Mouse (Mus musculus): Measurements from ENCODE around the gene Nt5c.

DNA sequence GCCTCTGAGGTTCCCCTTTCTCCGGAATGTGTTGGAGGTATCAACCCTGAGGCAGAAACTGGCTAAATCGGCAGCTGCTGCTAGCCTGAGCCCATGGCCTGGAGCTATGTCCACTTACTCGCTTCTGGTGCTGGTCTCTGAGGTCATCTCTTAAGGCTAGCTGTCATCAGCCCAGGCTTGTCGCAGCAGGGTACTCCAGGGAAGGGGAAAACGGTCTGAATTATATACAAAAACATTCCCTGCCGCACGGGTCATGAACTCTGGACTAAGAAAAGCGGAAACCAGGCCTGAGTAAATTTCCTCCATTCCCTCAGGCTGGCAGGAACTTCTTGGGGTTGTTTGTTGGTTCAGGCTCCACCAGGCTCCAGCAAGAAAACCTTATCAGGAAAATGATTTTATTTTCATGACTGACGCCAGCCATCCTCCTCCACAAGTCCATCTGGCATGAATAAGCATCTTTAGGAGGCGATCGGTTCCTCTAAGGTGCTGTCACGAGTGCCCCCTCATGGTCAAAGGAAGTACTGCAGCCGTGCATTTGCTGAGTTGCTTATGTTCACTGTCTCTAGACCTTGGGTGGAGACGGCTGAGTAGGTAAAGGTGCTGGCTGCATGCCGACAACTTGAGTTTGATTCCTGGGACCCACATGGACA, 17.9 kb downstream of the Nt5c start:
- peak; percentile 91 to 99 (median 98) for TF ChIP-seq CTCF (IDR thresholded peaks at IDR 0.05 in 2 of 3, conservative IDR thresholded peaks at IDR 0.05 in 1 of 3; ENCODE audit: control insufficient read depth in 1 of 3, insufficient read depth in 1 of 3, low read depth in 2 of 3, low read length in 3 of 3, poor library complexity in 1 of 3, severe bottlenecking in 1 of 3)
- TF ChIP-seq KAT2A (conservative IDR thresholded peaks at IDR 0.05; ENCODE audit: low read depth, low read length) = peak; percentile 42; the same call in 1 of the 2 replicates
- peak; percentile 96 for TF ChIP-seq ETS1 (IDR thresholded peaks at IDR 0.05; ENCODE audit: low read depth, low read length)
- TF ChIP-seq MYC (IDR thresholded peaks at IDR 0.05; ENCODE audit: low read depth, low read length) = peak; percentile 87
- no peak for TF ChIP-seq CHD2 (IDR thresholded peaks at IDR 0.05; ENCODE audit: low read length)
- no peak for TF ChIP-seq MEF2A (IDR thresholded peaks at IDR 0.05; ENCODE audit: extremely low read depth, insufficient replicate concordance, low read depth, low read length, poor library complexity, severe bottlenecking)
- 0 out of 2 replicates have a peak, but pooled peaks have one; percentile 13 for TF ChIP-seq USF1 (IDR thresholded peaks at IDR 0.05; ENCODE audit: low read depth, low read length)
- TF ChIP-seq MAX (IDR thresholded peaks at IDR 0.05; ENCODE audit: low read length) = peak; percentile 74
- TF ChIP-seq CHD1 (IDR thresholded peaks at IDR 0.05; ENCODE audit: low read depth, low read length) = no peak
- TF ChIP-seq ZMIZ1 (IDR thresholded peaks at IDR 0.05; ENCODE audit: low read depth, low read length) = no peak
- peak in 1 of 2 experiments; percentile 65; a peak in 2 of 4 replicates for TF ChIP-seq POLR2A (IDR thresholded peaks at IDR 0.05; ENCODE audit: control insufficient read depth in 1 of 2, insufficient read depth in 1 of 2, low read depth in 1 of 2, low read length in 2 of 2, poor library complexity in 1 of 2)
- TF ChIP-seq MAFK (IDR thresholded peaks at IDR 0.05; ENCODE audit: borderline replicate concordance, low read depth, low read length) = peak; percentile 87; the same call in 1 of the 2 replicates
- TF ChIP-seq E2F4 (IDR thresholded peaks at IDR 0.05; ENCODE audit: borderline replicate concordance, low read depth, low read length) = no peak
- peak; percentile 77 for TF ChIP-seq MXI1 (IDR thresholded peaks at IDR 0.05; ENCODE audit: low read depth, low read length)

Measured in MEL (cell line).